Mouse (Mus musculus) lung, adult 18-20 months (tissue): ENCODE measurements at regions not wholly inside any gene's neighbourhood (a gene's known extent, or its start where the extent isn't known, plus 50 kb on each side); places are given as distances from the start of the nearest gene placed in this dataset.

Experiments used
- DNase-seq, 2 experiments: peaks; one replicate each; pipeline ENCODE4 v3.0.0; 2022; ENCODE audit warnings: mixed read lengths in 2 of 2

DNA sequence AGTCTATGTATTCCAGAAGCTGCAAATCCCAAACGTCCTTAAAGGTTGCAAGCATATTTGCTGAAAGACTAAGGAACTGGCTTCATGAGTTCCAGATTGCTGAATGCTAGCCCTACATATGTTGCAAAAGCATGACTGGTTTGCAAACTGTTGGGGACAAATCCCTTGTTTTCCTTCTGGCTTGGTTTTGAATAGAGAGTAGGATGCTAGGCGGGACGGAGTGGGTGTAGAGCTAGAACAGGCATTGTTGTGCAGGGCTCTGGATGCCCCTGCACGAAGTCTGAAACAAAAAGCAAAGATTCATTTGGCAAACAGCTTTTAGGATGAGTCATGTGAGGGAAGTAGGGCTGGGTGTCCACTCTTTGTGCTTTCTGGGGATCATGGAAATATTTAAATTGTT lies 500.9 kb upstream of the Cnksr2 start:
- DNase-seq = no peak

DNA sequence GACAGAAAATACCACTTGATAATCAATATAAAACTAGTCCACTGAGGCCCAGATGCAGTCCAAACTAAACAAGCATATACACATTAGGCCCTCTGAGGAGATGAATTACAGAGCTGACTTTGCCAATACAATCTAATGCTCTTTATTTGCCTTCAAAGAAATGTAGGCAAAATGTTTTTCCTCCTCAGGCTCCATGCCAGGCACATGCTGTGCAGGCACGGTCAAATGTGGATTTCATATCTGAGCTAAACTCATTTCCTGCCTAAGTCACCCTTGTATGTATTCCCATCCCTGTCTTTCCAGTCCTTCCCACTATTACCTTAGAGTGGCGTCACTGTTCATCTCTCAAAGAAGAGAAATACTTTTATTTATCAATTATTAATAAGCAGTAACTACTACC lies 534.8 kb upstream of the Cnksr2 start:
- no peak for DNase-seq

DNA sequence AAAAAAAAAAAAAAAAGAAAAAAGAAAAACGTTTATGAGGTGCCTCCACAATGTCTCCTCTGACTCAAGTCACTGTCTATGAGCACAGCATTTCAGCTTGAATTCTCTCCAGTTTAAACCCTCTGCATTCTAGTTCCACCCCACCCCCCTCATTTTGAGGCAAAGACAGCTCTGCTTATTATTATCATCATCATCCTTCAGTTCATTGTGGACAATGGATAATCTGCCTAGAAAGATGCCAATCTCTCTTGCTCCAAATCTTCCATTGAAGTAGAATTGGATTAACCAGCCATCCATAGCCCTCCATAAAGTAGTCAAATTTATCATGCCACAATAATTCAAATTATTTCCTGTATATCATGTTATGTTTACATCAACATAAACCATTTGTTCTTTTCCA lies 570.0 kb upstream of the Cnksr2 start:
- no peak for DNase-seq

DNA sequence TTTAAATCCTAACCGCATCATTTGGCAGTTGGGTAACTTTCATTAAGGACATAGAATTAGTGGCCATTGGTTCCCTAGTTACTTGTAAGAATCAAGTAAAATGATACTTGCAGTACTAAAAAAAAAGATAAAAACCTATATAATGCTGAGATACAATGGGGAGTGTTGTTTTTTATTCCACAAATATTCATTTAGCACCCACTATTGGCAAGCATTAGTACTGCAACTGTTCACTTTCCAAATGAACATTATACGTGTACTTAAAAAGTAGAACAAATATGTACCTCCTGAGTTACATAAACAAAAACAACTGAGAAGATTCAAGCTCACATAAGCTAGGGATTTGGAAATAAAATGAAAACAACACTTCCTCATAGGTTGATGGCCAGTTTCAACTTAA lies 570.5 kb upstream of the Cnksr2 start:
- no peak for DNase-seq

DNA sequence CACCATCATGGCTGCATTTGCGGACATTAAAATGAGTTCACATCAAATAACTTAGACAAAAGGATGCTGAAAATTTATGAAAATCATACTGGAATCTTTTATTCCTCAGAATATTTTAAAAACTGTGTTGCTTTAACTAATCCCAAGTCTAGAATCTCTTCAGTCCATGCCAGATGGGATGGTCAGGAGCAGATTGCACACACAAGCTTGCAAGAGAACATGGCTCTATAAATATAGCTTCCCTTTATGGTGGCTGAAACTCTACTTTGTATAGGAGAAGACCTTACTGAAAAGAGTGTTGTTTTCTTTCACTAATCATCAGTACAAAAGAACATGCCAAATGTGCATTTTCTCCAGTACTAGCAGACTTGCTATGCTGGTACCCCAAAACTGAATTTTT lies 570.9 kb upstream of the Cnksr2 start:
- DNase-seq = no peak

DNA sequence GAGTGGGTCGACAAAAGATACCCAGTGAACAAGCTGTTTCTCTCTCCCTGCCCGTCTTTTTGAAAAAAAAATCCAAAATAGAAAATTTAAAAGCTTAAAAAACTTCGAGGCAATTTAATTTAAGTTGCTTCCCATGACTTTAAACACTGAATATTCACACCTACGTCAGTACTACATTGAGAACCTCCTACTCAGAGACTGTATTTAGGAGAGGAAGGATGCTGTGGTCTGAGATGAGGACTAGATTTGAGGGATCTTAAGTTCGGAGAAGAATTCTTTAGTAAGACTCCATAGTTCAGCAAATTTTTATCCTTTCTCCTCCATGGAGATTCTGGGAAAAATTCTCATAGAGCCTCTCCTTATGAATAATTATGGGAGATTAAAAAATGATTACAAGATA lies 571.4 kb upstream of the Cnksr2 start:
- no peak for DNase-seq

DNA sequence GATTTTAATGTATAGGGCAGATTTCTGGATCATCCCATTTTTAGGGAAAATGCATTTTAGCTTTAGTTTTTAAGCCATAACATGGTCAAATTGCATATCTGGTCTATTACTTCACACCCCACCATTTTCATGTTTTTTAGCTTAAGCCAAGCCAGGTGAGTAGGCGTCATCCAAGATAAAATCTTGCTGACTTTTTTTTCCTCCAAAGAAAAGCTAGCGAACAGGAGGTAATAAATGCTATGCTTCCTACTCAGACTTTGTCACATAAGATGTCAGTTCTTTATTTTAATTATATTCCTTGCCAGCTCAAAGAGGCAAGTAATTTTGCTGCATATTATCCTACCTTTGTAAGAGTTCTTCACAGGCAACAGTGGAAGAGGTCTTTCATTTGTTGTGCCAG lies 572.0 kb upstream of the Cnksr2 start:
- DNase-seq = no peak

DNA sequence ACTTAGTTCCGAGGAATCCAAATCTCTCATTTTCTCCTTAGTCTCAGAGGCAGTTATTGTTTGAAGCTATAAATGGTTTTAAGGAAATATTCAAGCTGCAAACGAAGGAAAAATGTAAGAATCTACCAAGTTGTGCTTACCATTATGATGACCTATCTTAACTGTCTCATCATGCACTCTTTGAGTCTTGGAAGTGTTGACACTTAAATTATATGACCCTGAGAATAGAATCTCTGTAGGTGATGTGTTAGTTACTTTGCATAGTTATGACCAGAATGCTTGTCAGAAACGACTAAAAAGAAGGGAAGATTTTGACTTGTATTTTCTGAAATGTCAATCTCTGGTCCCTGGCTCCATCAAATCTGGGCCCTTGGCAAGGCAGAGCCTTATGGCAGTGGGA lies 582.7 kb upstream of the Rps6ka3 start:
- no peak for DNase-seq

DNA sequence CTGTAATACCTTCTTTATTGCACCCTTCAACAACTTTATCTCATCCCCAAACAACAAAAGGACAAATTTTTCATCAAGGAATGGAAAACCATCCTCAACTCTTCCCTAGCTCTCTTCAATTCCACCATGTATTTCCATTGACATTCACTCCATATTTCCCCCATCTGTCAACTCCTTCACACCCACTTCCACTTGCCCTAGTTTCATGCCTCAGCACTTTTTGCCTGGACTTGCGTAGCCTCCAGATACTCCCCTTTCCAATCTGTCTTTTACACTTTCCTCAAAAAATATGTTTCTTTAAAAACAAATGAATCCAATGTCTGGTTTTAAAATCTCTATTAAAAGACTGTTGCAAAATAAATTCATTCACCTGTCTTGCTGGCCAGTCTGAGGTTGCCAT lies 577.7 kb upstream of the Rps6ka3 start:
- DNase-seq = no peak

DNA sequence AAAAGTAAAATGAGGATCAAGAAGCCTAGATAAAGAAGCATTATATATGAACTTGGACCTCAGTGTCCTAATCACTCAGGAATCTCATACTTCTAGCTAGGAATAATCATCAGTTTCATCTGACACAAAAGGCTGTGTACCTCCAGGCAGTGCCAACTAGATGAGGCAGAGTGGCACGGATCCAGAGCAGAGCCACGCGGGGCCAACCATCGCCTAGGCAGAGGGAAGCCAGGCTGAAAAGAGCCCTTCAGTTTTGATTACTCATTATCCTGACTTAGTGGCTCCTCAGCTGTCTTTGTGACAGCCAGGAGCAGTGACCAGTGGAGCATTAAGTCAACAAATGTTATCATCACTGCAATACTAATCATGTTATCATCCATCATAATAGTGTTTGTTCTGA lies 557.9 kb upstream of the Rps6ka3 start:
- no peak for DNase-seq

DNA sequence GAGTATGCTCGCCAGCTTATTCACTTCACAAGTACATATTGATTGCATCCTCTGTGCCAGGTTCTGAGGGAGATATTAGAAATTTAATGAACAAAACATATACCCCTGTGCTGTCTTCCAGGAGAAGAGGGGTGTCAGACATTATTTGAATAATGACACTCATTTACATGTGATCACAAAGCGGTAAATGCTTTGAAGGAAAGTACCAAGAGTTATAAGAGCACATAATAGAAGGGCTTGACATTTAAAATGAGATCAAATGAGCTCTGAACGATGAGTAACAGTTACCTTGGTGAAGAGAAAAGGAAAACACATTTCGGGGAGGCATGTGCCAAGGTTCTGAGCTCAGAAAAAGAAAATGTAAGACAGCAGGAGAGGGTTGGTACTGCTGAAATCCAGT lies 553.9 kb upstream of the Rps6ka3 start:
- DNase-seq = no peak

DNA sequence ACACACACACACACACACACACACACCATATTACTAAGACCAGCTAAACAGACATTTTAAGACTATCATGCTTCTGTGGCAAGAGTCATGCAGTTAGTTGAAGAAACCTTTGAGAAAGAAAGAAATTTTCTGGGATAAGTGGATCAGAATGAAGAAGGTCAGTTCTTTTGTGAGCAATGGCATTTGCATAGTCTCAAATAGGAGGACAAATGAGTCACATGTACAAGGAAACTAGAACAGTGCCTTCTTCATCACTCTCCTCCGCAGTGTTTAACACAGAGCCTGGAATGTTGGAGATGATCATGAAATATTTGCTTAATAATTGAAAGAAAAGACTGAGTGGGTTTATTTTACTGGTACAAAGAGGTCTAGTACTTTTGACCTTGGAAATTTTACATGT lies 515.9 kb upstream of the Rps6ka3 start:
- no peak for DNase-seq

DNA sequence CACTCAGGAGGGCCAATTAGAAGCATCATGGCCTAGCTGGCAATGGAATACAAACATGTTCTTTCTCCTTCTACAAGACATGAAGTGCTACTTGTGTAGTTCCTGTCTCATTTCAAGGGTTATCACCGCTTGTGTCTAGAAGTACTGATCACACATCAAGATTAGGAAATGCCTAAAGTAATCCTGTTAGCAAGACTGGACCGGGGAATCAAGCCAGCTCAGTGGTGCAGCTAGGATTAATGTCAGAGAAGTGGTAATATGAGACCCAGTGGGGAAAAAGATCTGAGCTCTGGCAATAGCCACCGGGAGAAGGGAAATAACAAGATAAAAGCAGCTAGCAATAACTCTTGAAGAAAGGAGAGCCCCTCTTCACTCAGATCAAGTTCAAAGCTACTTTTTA lies 506.7 kb upstream of the Rps6ka3 start:
- DNase-seq = peak in 1 of 2 experiments; percentile 2

DNA sequence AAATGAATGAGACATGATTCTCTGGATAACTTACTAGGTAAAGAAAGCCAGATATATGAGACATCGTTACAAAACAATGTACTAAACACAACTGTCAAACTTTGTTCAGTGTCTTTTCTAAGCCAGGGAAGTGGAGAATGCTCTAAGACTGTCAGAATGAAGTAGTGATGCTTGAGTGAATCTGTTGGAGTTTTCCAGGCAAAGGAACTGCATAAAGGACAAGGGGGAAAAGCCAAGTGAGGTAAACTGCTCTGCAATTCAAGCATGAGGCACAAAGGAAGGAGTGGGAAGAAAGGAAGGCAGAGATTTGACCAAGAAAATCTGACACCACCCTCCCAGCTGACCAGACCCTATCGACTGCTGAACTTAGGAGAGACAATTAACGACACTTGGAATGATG lies 500.3 kb upstream of the Rps6ka3 start:
- DNase-seq = no peak

DNA sequence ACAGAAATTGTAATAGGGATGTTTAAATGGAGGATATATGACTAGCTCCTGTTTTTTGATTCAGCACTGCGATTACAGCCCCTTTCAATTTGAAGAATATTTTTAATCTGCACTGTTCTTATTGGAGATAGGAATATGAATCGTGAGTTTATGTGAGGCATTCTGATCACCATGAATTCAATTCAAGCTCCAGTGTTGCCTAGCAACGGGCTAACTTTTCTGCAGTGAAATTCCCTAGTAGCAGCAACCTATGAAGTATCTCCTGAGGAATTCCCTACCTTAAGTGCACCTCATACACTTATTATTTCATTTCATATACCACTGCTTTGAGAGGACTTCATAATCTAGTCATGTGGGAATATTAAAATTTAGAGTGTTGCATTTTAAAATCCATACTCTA lies 465.4 kb upstream of the Rps6ka3 start:
- no peak for DNase-seq

DNA sequence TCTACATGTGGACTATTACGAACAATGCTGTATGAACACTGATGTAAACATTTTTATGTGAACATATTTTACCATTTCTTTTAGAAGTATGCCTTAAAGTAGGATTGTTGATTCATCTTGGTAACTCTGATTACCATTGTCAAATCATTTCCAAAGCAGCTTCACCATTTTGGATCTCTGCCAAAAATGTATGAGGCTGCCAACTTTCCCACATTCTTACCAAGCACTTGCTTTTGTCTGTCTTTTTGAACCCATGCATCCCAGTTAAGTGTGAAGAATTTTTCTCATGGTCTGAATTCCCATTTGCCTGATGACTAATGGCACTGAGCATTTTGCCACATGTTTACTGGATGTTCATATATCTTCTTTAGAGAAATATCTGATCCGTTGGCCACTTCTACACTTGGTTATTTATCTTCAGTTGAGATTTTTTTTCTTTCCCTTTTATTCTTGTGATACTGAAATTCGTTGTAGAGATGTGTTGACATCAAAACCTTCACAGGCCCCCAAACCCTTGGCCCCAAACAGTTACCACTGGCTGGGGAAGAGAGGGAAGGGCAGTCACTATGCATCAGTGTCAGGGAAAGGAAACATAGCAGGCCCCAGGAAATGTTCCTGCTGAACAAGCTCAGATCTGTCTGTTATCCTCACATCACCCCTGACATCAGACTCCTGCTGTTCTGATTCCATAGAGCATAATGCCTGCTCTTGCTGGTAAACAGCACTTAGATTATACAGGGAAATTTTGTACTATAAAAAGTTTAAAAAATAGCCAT lies 464.2 kb upstream of the Rps6ka3 start:
- DNase-seq = no peak
